Mouse (Mus musculus): ENCODE results near the gene Ankmy1.

Gene Ankmy1

GRCm38 (mm10) chr1:92830626-92831187 lies 72.0 kb downstream of the Ankmy1 start:
- no peak for ATAC-seq (ENCODE audit: low TSS enrichment)

GRCm38 (mm10) chr1:92815756-92816294 lies 86.9 kb downstream of the Ankmy1 start:
- no peak for ATAC-seq (ENCODE audit: low TSS enrichment)

- ATAC-seq (ENCODE audit: low TSS enrichment): no peak
Observed at GRCm38 (mm10) chr1:92815100-92815499, 87.6 kb downstream of the Ankmy1 start.

- ATAC-seq (ENCODE audit: low TSS enrichment): no peak
Observed at GRCm38 (mm10) chr1:92814319-92814718, 88.4 kb downstream of the Ankmy1 start.
